Mouse (Mus musculus) right cerebral cortex, adult 2 months (tissue): ENCODE data around the gene Cldn13.
"Not testable (repeated sequence)": the region's sequence is repeated elsewhere in the genome, so short reads cannot be mapped to it uniquely, and the experiment has no call there.

Experiments used
- DNase-seq, 2 experiments: peaks; one replicate each; pipeline ENCODE4 v3.0.0; 2021 to 2022; ENCODE audit warnings: low spot score in 2 of 2

Cldn13 gene

GRCm38 (mm10) chr5:134933686-134934085 is 18.4 kb upstream of the Cldn13 start:
- DNase-seq = not testable (repeated sequence)

- DNase-seq = no peak
Measured at GRCm38 (mm10) chr5:134933281-134933680, 18.0 kb upstream of the Cldn13 start.

GRCm38 (mm10) chr5:134932903-134933276 is 17.6 kb upstream of the Cldn13 start:
- peak; percentile 27 to 56 for DNase-seq

GRCm38 (mm10) chr5:134932179-134932902 is 17.0 kb upstream of the Cldn13 start, which contains the start of gene Mettl27:
Mettl27 (plus strand) TSS chr5:134932368.
- DNase-seq = peak; percentile 73 to 82

GRCm38 (mm10) chr5:134929988-134930387 is 14.7 kb upstream of the Cldn13 start:
- no peak for DNase-seq

- DNase-seq = no peak
Measured at GRCm38 (mm10) chr5:134926726-134927125, 11.4 kb upstream of the Cldn13 start.

- no peak for DNase-seq
Measured at GRCm38 (mm10) chr5:134923141-134923540, 7.8 kb upstream of the Cldn13 start.

- no peak for DNase-seq
Measured at GRCm38 (mm10) chr5:134921106-134921505, 5.8 kb upstream of the Cldn13 start.

GRCm38 (mm10) chr5:134920106-134920687 is 4.9 kb upstream of the Cldn13 start:
- no peak for DNase-seq

GRCm38 (mm10) chr5:134919097-134919496 is 3.8 kb upstream of the Cldn13 start:
- no peak for DNase-seq

- DNase-seq = peak; percentile 14
Measured at GRCm38 (mm10) chr5:134918071-134918832, 2.9 kb upstream of the Cldn13 start.

- no peak for DNase-seq
Measured at GRCm38 (mm10) chr5:134914510-134914909, 816 bp downstream of the Cldn13 start.

GRCm38 (mm10) chr5:134913753-134914152 is 1.6 kb downstream of the Cldn13 start:
- DNase-seq = no peak

GRCm38 (mm10) chr5:134913352-134913751 is 2.0 kb downstream of the Cldn13 start:
- DNase-seq = no peak

GRCm38 (mm10) chr5:134911901-134912300 is 3.4 kb downstream of the Cldn13 start:
- DNase-seq = no peak

GRCm38 (mm10) chr5:134907135-134907534 is 8.2 kb downstream of the Cldn13 start:
- DNase-seq = peak; percentile 96 to 99

- DNase-seq = no peak
Measured at GRCm38 (mm10) chr5:134906633-134907032, 8.7 kb downstream of the Cldn13 start, which contains the start of gene Tmem270. Tmem270 (minus strand) TSS chr5:134906733.

- no peak for DNase-seq
Measured at GRCm38 (mm10) chr5:134901644-134902027, 13.7 kb downstream of the Cldn13 start.

GRCm38 (mm10) chr5:134901012-134901643 is 14.2 kb downstream of the Cldn13 start:
- DNase-seq = peak; percentile 28 to 36

GRCm38 (mm10) chr5:134897596-134897995 is 17.7 kb downstream of the Cldn13 start:
- DNase-seq = no peak

- DNase-seq = no peak
Measured at GRCm38 (mm10) chr5:134896965-134897364, 18.4 kb downstream of the Cldn13 start.

- no peak for DNase-seq
Measured at GRCm38 (mm10) chr5:134895291-134895690, 20.0 kb downstream of the Cldn13 start.
